Mouse (Mus musculus) frontal cortex, postnatal 25 days (tissue): ENCODE measurements at regions not wholly inside any gene's neighbourhood (a gene's known extent, or its start where the extent isn't known, plus 50 kb on each side); places are given as distances from the start of the nearest gene placed in this dataset.

Source experiments
- DNase-seq, 2 experiments: peaks; one replicate each; pipeline ENCODE4 v3.0.0; 2022; ENCODE audit warnings: low spot score in 2 of 2

DNA sequence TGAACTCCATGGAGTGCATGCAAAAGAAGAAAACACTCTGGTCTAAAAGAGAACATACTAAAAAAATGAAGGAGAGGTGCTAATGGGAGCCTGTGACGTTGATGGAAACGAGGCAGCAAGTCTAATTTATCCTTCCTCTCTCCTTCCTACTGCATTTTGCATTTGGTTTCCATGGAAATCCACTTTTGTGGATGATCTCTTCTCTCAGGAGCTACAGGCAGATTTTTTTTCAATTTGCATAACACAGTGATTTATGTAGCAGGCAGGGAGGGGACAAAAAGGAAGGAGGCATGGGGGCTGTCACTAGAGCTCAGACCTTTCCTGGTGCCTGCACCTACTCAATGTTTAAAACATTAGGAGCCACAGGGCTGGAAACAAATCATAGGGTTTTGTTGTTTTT, 167.7 kb upstream of the Atp10a start:
- no peak for DNase-seq
